Mouse (Mus musculus): ENCODE results near the gene Rnf152.

Rnf152 gene

GRCm38 (mm10) chr1:105312601-105312901 is 44.0 kb downstream of the Rnf152 start:
- no peak for DNase-seq (ENCODE audit: low spot score in 2 of 2)

DNA sequence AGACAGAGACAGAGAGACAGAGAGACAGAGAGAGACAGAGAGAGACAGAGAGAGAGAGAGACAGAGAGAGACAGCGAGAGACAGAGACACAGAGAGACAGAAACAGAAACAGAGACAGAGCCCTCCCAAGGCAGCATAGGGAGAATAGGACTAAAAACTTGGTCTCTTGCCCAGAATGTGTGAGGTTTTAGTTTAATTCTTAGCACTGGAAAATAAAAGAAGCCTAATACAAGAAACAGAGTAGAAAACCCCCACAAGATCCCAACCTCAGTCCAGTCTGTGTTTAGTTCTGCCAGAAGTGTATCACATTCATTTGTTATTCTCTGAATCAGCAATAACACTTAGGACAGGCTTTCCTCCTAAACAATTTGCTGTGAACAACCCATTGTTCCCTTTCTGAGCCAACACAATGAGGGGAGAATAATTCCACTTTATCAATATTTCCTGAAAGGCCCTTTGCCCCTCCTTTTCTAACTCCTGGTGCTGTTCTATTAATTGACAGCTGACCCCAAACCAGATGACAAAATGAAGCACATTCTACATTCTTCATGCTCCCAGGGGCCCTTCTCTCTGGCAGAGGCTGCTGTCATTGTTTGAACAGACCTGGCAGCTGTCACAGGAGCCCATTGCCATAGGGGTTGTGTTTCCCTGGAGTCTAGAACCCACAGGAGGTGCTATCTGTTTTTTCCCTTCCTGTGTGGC is 44.5 kb downstream of the Rnf152 start:
- DNase-seq (ENCODE audit: low spot score in 2 of 2): no peak

DNA sequence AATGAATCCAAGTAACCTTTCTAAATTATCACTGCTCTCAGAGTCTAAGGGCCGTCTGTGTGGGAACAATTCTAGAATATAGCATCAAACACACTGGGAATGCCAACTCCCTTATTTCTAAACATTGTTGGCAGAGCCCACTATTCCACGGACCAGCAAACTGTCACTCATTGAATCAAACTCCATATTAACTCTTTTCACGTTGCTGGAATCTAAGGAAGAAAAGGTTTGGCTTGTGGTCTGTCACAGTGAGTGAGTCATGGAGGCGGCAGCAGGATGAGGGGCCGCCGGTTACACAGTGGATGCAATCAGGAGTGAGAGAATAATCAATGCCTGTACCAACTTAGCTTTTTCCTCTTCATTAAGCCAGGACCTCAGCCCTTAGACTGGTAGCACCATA is 54.3 kb downstream of the Rnf152 start:
- DNase-seq (ENCODE audit: low spot score in 2 of 2): no peak

- DNase-seq (ENCODE audit: low spot score in 2 of 2): no peak
Observed at GRCm38 (mm10) chr1:105301764-105302163, 54.7 kb downstream of the Rnf152 start.

DNA sequence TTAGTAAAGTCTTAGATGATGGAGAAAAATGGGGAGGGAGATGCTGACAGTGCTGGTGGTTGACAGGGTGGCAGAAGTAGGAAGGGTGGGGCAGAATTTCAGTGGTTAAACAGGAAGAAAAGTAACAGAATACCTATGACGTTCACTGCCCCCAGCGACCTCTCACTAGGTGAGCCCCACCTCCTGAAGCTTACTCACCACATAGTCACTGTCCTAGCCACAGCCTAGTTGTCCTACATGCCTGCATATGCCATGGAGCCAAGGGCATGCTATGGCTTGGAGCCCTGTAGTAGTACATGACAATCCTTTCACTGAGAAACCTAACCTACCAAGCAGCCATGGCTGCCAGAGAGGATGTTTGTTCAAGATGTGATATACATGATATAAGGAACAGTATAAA is 64.7 kb downstream of the Rnf152 start:
- DNase-seq (ENCODE audit: low spot score in 2 of 2): no peak

DNA sequence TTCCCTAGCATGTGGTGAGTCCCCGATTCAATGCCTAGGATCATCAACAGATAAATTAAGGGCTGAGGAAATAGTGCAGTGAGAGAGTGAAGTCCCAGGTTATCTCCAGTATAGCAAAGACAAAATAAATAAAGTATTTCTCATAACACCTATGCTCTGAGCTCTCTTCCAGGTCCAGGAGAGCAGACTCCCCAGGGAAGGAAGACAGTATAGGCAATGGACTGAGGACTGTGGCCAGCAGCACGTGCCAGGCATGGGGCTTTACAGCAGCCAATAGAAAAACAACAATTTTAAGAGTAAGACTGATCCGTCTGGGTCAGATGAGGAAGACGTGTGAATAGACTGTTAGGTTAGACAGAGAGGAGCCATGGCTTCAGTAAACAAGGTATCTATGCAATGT is 69.0 kb downstream of the Rnf152 start:
- DNase-seq (ENCODE audit: low spot score in 2 of 2): no peak

DNA sequence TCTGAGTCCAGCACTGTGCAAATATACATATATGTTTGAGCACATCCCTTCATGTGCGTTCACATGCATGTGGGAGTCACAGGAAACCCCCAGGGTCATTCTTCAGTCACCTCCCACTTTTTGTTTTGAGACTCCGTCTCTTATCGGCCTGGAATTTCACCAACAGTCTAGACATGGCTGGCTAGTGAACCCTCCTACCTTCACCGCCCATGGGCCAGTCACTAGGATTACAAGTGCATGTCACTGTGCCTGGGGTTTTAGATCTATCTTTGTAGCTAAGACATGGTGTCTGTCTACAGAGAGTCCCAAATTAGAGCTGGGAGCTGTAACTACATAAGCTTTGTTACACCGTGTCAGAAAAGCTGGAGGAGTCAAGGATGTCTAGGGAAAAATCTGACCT is 69.6 kb downstream of the Rnf152 start:
- no peak for DNase-seq (ENCODE audit: low spot score in 2 of 2)

DNA sequence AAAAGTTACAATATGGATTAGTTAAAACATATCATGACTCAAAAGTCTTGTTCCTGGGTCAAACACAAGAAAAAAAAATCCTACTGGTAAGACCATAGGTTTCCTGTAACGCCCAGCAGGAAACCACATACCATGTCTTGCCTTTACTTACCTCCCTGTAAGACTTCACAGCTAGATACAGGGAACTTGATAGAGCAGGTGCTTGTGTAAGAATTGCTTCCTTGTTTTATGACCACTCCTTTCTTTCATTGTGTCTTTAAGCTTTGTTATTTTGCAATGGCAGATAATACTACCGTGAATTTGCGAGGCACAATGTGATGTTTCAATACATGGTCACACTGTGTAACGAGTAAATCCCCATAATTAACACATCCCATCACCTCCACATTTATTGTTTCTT is 71.5 kb downstream of the Rnf152 start:
- no peak for DNase-seq (ENCODE audit: low spot score in 2 of 2)

DNA sequence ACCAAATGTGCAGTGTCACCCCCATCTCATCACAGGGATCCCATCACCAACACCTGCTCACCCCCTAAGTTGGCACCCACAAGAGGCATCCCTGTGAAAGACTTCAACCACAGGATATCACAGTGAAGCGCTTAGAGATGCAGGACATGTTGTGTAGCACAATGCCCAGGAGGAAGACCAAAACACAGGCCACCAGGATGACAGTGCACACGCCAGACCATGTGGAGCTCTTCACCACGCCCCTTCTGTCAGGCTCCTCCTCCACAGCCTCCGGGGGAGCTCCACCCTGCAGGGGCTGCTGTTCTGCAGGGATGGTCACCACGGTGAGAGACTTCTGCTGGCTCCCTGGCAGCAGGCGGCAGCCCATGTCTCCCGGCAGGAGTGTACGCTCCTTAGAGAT is 72.4 kb downstream of the Rnf152 start:
- no peak for DNase-seq (ENCODE audit: low spot score in 2 of 2)

GRCm38 (mm10) chr1:105281277-105281676 is 75.2 kb downstream of the Rnf152 start:
- DNase-seq (ENCODE audit: low spot score in 2 of 2): no peak

DNA sequence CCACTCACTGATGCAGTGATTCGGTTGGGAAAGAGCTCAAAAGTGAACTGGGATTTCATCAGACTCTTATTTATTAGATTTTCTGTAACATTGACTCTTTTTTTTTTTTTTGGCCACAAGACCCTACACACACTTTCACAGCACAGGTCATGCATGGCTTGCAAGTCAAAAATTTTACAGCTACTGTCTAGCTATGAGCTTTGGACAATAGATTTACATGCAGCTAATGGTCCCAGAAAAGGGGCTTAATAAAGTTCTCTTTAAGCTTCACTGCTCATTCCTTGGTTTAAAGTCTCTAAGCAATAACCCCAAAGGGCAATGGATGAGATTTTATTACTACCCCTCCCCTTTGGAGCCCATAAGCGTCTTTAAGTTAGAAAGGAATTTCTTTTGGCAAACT is 76.3 kb downstream of the Rnf152 start:
- DNase-seq (ENCODE audit: low spot score in 2 of 2): no peak

DNA sequence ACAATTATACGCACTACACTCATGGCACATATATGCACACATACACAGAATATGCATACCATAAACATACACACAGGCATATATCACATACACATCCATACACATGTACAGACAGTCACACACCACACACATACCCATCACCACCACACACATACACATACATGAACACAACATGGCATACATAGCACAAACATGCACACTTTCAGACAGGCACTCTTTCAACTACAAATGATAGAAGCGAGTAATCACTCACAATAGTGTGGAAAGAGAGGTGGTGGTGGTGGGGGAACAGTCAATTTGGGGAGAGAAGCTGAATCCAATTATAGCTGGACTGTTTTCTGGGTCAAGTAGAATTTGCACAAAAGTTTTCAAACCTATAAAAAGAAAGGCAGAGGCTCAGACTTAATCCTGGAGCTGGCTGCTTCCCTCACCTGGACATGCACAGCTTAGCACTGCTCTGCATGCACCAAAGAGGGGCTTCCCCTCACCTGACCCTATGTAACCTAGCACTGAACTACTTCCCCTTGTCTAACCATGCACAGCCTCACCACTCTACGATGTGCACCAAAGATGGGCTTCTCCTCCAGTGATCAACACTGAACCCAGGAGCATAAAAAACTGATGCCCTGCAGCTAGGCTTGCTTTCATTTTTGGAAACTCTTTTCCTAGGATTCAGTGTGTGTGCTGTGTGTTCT is 81.9 kb downstream of the Rnf152 start:
- DNase-seq (ENCODE audit: low spot score in 2 of 2): no peak

- DNase-seq (ENCODE audit: low spot score in 2 of 2): no peak
Observed at GRCm38 (mm10) chr1:105271104-105271503, 85.4 kb downstream of the Rnf152 start.

DNA sequence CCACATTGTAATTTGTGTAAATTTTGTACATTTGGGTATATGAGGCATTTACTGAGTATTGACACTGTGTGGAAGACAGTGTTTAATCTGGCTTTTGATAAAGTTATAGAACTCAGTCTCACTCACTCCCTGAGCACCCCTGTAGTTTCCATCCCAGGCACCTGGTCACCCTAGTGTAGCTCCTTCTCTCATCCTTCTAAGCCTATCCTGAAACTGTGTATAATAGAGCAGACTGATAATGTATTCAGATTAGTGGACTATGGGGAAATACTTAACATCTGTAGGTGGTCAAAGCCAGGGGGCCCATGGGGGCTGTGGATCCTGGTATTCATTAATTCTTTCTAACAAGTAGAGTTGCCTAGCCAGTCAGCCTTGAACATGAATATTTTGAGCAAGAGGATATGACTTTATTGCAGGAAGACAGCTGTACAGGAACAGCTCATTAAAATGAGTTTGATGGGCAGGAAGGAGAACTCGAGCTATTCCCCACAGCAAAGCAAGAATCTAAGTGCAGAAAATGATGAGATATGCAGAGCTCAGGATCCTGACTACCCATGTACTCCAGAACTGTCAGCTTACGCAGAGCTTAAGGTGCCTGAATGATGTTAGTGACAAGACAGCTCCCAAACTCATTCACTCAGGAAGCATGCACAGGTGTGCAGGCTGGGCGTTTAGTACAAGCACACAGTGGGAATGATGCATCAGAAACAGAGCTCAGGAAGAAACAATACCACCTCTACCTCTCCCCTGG is 93.1 kb downstream of the Rnf152 start:
- no peak for DNase-seq (ENCODE audit: low spot score in 2 of 2)

GRCm38 (mm10) chr1:105260200-105260599 is 96.3 kb downstream of the Rnf152 start:
- no peak for DNase-seq (ENCODE audit: low spot score in 2 of 2)

- DNase-seq (ENCODE audit: low spot score in 2 of 2): no peak
Observed at GRCm38 (mm10) chr1:105257199-105257598, 99.3 kb downstream of the Rnf152 start.

DNA sequence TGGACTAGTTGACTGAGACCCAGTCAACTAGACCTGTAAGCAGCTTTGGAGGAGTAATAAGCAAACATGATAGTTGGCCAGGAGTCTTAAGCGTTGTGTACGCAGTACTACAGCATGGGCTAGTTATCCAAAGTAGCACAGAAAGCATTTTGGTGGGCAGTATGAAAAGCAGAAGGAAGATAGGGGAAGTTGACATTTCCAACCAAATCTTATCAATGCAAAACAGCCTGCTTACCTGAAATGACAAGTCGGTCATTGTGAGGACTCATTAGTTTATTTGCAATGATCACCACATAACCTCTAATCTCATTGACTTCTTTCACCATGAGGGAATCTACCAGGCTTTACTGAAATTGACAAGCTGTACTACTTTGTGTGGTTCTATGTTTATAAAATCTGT is 107.3 kb downstream of the Rnf152 start:
- DNase-seq (ENCODE audit: low spot score in 2 of 2): no peak

- DNase-seq (ENCODE audit: low spot score in 2 of 2): no peak
Observed at GRCm38 (mm10) chr1:105246651-105247050, 109.9 kb downstream of the Rnf152 start.

DNA sequence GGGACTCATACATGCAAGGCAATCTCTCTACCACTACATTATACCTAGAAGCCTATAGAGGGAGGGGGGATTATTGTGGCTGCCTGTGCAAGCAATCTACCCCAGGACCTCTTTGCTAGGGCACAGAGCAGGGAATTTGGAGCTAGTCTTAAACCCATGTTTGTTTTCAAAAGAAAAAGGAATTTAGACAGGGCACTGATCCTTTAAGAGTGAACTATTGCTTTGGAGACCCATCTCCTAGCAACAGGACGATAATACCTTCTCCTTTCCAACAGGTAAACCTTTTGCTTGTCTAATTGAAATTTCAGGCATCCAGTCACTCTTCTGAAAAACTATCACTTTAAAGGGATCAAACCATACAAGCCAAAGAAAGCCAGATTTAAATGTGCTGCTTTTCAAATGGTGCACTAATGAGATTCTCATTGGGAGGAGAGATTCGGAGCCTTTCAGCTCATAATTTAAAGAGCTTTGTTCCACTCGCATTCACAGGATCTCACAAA is 110.4 kb downstream of the Rnf152 start:
- DNase-seq (ENCODE audit: low spot score in 2 of 2): no peak

DNA sequence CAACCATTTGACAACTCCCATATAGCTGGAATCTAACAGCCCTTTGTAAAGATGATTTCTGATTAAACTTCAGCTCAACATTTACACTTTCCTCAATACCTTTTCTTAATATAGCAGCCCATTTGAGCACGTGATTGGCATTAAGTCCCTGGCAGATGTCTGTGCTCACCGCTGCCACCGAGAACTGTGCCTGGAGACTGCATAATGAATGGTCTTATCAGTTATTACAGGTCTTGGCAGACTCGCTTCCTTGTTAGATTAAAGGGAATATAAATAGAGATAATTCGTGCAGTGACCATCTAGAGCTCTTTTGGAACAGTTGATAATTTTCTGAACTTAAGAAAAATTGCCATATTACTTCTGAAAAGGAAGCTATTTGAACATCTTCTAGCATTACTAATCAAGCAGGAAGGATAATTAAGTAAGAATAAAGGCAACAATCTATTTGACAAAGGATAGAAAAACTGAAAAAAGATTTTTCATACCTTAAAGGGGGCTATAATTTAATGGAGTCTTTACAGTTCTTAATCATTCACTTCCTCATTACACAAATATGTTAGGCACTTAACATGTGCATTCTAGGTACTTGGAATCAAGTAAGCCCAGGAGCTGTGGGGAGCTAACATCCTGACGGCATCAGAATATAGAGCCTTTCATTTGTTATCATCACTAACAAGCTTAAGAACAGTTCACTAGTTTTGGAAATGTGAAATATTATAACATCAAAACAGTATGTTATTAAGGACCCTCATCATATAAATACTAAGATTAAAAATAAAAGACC is 113.0 kb downstream of the Rnf152 start:
- DNase-seq (ENCODE audit: low spot score in 2 of 2): no peak

- DNase-seq (ENCODE audit: low spot score in 2 of 2): no peak
Observed at GRCm38 (mm10) chr1:105240185-105240584, 116.3 kb downstream of the Rnf152 start.

All from spleen, postnatal 4 days (tissue).